Mouse (Mus musculus) erythroblast, embryonic 14.5 days (primary cell): ENCODE measurements at regions not wholly inside any gene's neighbourhood (a gene's known extent, or its start where the extent isn't known, plus 50 kb on each side); places are given as distances from the start of the nearest gene placed in this dataset.

Experiments
- GATA1 ChIP-seq: IDR thresholded peaks from 2 replicates; pipeline ENCODE4 v1.6.1; 2012; ENCODE audit warnings: low read length, inconsistent platforms, mixed read lengths
- TAL1 ChIP-seq: IDR thresholded peaks from 3 replicates; pipeline ENCODE4 v1.6.1; 2012; ENCODE audit warnings: low read length, inconsistent platforms, mixed read lengths

GRCm38 (mm10) chr13:30042689-30043320 is 56.9 kb upstream of the E2f3 start:
- TF ChIP-seq GATA1 (no peak), TAL1 (no peak)
